Mouse (Mus musculus) embryo, embryonic 11 days (tissue): ENCODE data around the gene Ebf4.
A peak's percentile ranks its signal among the peaks of the same experiment; 100 is the strongest.

Experiments
- DNase-seq: peaks from one replicate; pipeline ENCODE4 v3.0.0-alpha.2; 2015

Ebf4 gene

DNA sequence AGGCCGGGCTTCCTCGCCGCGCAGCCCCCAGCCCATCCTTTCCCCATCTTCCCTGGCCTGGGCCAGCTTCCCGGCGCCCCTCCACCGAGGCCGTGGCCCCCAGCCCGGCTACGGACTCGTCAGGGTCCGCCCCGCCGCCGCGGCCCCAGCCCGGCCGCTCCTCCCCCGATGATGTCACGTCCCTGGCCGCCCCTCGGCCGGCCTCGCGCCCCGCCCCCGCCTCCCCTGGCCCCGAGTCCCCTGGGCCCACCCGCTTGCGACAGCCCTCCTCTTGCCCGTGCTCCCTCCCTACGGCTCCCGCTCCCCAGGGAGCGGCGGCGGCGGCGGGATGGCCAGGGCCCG lies at the start of gene Ebf4:
TSS of gene Ebf4 (plus strand) at position 234 of the 342 bp plus-strand sequence.
- peak; percentile 88 for DNase-seq

GRCm38 (mm10) chr2:130246912-130247311 lies 48.1 kb upstream of the Ebf4 start:
- peak; percentile 71 for DNase-seq

DNA sequence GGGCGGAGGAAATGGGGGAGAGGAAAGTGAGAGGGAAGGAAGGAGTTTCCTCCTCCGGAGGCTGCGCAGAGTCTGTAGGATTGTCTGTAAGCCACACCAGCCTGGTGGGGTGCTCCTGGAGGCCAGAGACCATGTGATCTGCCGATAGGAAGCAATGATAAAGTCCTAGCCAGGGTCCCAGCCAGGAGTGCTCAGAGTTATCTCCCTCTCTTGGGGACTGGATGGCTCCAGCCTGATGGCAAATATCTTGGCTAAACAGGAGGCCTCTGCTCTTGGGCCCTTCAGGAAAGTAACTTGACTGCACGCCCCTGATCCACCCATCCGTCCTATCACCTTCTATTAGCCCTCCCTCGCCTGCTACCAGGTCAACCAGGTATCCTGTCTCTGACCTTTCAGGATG lies 46.7 kb upstream of the Ebf4 start:
- DNase-seq, result no peak

DNA sequence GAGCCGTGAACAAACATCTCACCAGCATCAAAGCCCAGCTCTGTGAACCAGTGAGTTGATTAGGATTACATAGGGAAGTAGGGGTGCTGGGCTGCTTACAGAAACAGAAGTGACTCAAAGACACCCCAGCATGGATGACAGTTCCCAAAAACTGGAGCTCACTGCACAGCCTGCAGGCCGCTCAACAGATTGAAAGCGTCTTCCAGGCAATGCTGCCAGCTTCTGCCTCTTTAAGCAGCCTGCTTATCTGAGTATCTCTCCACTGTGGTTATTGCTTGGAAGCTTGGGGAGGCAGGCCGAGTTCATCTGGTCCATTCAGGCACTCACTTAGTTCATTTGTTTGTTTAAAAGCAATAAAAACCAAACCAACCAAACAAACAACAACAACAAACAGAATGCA lies 38.2 kb upstream of the Ebf4 start:
- no peak for DNase-seq

- no peak for DNase-seq
Observed at GRCm38 (mm10) chr2:130260822-130261221, 34.1 kb upstream of the Ebf4 start.

DNA sequence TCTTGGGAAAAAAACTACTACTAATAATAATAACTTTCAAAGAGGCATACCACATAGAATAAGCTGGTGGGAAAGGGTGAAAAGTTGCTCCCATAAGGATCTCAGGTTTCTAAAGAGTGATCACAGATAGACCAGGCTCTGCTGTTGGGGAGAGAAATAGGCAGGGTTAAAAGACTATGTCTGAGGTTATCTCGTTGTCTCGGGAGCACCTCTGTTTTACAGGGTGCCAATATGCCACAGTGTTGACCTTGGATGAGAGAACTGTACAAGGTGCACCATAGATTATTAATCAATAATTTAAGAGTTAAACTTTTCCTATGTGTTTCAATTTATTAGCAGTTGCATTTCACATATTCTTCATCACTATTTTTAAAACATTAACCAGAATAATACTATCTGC lies 33.1 kb upstream of the Ebf4 start:
- no peak for DNase-seq

GRCm38 (mm10) chr2:130262398-130262797 lies 32.6 kb upstream of the Ebf4 start:
- no peak for DNase-seq

- no peak for DNase-seq
Observed at GRCm38 (mm10) chr2:130265520-130265919, 29.4 kb upstream of the Ebf4 start.

- no peak for DNase-seq
Observed at GRCm38 (mm10) chr2:130268074-130268473, 26.9 kb upstream of the Ebf4 start.

- peak; percentile 47 for DNase-seq
Observed at GRCm38 (mm10) chr2:130273732-130274131, 21.2 kb upstream of the Ebf4 start.

DNA sequence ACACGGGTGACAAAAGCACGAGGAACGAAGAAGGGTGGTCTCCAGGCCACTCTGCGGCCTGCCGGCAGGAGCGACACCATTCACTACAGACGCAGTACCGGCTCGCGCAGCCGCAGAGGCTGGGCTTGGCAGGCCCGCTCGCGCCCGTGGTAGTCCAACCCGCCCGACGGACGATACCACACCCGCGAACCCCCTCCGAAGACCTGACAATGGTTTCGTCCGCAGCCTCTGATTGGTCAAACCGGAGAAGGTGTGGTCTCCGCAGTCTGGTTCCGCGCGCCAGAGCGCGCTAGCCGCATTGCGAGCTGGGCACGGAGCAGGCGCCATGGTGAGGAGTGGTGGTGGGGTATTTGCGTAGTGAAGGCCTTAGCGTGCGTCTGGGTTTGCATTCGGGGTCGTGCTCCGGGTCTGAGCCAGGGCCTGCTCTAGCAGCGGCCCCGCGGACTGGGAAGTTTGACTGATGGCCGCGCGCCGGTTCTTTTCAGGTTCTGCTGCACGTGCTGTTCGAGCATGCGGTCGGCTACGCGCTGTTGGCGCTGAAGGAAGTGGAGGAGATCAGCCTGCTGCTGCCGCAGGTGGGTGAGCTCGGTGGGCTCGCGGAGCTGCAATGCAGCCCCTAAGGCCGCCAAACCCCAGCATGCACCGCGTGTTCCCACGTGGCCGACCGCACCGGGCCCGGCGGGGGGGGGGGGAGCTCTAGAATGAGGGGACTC lies 20.7 kb upstream of the Ebf4 start, which contains the start of gene Nop56:
TSS of gene Nop56 (plus strand) at position 282 of the 713 bp plus-strand sequence.
- peak; percentile 99 for DNase-seq

DNA sequence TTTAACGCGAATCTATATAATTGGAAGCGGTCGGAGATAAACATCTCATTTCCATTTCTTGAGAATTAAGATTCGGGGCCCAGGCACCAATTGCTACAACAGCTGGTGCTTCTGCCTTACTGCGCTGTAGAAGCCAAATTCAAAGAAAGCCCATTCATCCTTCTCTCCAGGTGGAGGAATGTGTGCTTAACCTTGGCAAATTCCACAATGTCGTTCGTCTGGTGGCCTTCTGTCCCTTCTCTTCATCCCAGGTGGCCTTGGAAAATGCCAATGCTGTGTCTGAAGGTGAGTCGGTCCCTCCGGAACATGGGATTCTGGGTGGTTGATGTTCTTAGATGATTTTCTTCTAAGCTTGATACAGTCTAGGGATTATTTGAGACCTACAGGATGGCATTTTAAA lies 20.1 kb upstream of the Ebf4 start:
- DNase-seq, result no peak

DNA sequence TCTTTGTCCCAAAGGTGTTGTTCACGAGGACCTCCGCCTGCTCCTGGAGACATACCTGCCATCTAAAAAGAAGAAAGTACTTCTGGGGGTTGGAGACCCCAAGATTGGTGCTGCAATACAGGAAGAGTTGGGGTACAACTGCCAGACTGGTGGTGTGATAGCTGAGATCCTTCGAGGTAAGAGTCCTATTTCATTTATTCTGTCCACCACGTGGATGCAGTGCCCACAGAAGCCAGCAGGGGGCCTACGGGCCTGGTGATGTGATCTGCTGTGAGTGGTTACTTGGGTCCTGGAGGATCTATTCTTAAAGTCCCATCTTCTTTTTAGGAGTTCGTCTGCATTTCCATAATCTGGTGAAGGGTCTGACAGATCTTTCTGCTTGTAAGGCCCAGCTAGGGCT lies 19.3 kb upstream of the Ebf4 start:
- peak; percentile 72 for DNase-seq

- no peak for DNase-seq
Observed at GRCm38 (mm10) chr2:130279600-130280091, 15.3 kb upstream of the Ebf4 start.

GRCm38 (mm10) chr2:130280224-130280623 lies 14.7 kb upstream of the Ebf4 start:
- no peak for DNase-seq

- DNase-seq, result no peak
Observed at GRCm38 (mm10) chr2:130280818-130281217, 14.2 kb upstream of the Ebf4 start.

DNA sequence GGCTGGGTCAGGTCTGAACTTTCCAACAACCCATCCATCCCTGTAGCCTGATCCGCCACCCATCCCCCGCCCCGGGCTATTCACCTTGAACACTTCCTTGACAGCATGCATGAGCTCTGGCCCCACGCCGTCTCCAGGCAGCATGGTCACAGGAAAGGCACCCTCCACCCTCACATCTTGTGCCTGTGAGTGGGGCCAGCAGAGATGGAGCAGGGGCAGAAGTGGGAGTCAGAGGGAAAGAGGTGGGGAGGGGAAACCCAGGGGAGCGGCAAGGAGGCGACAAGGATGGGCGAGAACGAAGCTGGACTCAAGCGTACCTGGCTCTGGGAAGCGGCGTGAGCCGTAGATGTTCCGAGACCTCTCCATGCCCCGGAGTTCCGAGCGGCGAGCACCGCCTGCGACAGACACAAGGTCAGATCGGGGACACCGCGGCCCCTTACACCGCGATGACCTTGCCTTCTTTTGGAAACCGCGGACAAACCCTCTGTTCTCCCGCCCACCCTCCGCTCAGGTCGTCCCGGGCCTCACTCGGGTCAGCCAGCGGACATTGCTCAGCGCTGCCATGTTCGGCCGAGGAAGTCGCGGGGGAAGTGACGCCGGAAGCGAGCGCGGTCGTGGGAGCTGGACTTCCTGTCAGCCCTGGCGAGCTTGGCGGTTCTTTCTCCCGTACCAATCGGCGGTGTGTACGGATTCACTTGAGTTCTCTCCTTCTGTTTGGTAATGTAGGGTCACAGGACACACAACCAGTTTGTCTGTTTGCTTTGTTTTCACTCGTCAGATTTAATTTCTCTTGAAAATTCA lies 10.9 kb upstream of the Ebf4 start, which contains the start of gene Idh3b:
TSS of gene Idh3b (minus strand) at position 694 of the 801 bp plus-strand sequence.
- DNase-seq, result peak; percentile 94

- no peak for DNase-seq
Observed at GRCm38 (mm10) chr2:130289086-130289485, 5.9 kb upstream of the Ebf4 start.

DNA sequence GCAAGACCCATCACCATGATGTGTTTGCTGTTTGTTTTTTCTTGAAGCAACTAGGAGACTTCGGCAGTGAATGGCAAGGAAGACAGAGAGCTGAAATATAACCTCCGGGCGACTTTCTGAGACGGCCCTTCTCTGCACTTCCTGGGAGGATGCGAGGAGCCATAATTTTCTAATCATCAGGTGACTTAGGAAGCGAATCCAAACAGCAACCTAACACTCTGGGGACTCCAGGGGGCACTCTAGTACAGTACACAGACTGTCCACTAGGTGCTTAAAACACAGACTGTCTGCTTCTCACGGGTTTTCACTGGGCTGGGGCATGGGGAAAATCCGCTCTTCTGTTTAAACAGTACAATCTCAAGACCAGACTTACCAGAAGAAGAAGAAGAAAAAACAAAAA lies 3.5 kb upstream of the Ebf4 start:
- DNase-seq, result peak; percentile 82

DNA sequence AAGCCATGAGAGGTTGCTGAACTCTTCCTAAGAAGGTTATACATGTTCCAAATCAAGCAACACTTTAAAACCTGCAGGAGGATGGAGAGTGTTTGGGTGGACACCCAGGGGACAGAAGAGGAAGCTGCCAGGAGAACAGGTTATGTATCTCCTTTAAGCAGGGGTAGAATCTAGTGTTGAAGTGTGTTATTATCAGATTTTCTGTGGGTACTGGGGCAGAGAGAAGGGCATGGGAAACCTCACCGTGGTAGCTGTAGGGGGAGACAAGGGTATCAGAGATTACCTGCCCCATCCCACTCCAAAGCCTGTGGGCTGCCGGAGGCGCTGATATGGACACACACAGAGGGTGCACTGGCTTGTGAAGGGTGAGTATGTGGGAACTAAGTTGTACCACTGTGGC lies 2.0 kb upstream of the Ebf4 start:
- no peak for DNase-seq

DNA sequence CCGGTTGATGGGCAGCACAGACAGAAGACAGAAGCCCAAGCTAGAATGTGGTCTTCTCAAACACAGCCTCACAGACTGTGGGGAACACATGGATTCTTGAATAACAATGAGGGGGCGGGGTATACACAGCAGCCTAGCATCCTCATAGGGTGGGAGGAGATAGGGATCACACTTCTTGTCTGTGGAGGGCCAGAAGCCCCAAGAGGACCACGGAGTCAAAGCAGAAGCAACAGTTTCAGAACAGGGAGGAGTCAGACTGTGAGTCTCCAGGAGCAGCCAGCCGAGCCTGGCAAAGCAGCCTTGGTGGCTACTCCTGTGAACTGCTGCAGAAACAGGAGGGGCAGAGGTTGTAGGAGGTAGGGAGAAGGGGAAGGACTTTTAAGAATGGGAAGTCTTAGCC lies 1.5 kb upstream of the Ebf4 start:
- DNase-seq, result peak; percentile 74

- DNase-seq, result no peak
Observed at GRCm38 (mm10) chr2:130294218-130294935, 592 bp upstream of the Ebf4 start.
